Mouse (Mus musculus) gastrocnemius, postnatal 25 days (tissue): ENCODE results near the gene Mybpc2. TPM values are rescaled to one million over a fixed set of nuclear protein-coding genes. Genes with fewer than 3 reads are reported as not detected.
A peak's percentile ranks its signal among the peaks of the same experiment; 100 is the strongest.

Experiments used
- DNase-seq: peaks from one replicate; pipeline ENCODE4 v3.0.0; 2022
- total RNA-seq, 2 experiments: library from RNA; stranded (reverse); gene quantifications; 1 replicate in 1 of 2; 2 replicates in 1 of 2; pipeline ENCODE4 v1.2.3; 2021

Mybpc2 gene
- total RNA-seq, 2 experiments from 2014 or later, result 3,676 to 4,447 TPM

DNA sequence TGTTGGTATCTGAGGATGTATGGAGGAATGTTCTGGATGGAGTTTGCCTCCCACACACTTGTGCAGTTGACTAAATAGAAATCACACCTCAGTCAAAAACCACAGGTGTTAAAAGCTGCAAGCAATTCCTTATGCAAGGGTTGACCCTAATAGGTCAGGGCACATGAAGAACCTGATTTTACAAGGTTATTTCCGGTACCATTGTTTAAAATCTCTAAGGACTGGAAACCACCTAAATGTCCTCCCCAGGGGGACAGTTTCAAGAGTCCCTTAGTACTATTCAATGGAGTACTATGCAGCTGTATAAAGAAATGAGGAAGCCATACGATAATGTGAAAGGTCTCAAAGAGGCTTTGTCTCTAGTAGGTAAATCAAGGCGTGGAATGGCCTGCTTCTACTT, 21.8 kb upstream of the Mybpc2 start:
- DNase-seq, result no peak

DNA sequence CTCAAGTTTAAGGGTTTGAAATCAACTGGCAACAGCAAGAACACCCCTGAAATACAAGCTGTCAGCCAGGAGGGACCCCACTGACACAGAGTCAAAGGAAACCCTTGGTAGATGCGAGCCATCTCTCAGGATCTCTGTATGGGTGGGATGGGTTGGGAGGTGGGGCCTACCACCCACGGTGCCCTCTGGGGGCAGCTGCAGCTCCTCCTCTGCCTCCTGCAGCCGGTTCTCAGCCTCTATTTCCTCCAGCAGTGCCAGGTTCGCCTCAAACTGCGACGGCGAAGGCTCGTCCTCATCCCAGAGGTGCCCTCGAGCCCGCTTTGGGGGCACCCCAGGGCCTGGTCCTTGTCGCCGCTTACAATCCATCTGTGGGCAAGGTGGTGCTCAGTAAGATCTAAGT, 18.6 kb upstream of the Mybpc2 start:
- DNase-seq, result no peak

DNA sequence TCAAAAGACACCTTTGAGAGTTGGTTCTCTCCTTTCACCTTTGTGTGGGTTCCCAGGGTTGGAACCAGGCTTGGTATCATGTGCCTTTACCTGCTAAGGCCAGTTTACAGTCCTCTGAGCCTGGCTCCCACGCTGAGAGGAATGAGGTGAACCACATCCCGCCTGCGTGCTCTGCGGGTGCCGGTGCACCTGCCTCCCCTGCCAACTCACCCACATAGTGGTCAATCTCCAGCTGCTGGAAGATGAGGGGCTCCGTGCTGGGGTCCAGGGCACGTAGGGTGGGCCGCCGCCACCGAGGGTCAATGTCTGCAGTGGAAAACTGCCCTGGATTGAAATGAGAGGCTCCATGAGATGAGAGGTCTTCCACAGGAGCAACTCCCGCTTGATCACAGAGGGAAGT, 18.1 kb upstream of the Mybpc2 start:
- DNase-seq, result no peak

DNA sequence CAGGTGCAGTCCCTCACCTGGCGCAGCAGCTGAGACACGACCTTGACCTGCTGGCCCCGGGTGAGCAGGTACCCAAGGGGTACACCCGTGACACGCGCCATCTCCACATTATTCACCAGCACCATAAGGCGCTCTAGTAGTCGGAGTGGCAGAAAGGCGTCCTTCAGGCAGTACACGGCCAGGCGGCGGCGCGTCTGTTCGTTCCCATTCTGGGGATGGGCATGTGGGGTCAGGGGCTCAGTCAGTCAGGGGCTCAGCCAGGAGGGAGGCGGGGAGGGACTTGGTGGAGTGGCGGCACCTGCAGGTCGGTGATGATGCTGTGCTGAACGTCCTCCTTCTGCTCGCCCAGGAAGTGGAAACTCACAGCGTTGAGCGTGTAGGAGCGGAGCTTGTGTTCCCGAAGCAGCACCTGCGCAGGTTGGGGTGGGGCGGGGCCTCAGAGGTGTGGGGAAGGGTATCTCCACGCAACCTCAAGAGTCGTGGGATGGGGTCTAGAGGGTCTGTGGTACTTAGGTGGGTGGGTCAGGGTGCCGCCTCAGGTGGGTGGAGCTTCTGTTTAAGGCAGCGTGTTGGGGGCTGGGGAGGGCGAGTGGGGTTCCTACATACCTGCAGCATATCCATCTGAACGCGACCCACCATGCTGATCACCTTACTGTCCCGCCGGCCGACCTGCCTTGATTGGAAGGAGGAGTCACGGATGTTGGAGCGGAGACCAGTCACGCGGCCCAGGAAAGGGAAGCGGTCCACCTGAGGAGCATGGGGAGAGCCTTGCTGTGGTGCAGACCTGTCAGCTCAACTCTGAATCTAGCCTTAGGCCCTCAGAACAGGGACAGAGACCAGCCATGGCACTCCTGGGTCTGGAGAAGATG, 14.5 kb upstream of the Mybpc2 start:
- DNase-seq, result no peak

DNA sequence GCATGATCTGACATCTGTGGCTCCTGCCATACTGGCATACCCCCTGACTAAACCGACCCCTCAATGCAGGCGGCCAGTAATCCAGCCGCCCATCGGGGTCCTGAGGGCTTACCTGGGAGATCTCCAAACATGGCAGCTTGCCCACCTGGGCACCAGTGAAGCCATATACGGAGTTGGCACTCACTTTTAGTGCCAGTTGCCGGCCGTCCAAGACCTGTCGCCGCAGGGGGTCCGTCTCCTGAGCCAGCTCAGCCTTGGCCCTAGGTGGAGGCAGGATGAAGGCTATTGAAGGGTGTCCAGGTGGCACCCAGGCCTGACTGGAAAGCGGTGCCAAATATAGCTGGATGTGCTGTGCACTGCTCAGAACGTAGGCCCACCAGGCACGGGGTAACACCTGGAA, 13.0 kb upstream of the Mybpc2 start:
- DNase-seq, result no peak

DNA sequence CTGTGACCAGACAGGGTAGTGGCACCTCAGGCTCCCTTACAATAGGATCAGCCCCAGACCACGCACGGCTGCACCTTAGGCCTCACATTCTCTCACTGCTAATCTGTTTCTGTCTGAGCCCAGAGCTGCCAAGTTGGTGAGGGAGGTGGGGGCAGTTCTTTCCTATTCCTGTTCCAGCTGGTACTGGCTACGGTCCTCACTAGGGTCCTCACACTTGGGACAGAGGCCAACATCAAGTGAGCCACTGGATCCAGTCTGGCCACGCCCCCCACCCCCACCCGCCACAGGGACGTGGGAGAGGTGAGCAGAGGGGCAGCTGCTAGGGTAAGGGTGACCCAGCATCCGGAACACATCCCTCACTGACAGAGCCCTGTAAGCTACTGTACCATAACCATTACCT, 12.6 kb upstream of the Mybpc2 start:
- DNase-seq, result no peak

DNA sequence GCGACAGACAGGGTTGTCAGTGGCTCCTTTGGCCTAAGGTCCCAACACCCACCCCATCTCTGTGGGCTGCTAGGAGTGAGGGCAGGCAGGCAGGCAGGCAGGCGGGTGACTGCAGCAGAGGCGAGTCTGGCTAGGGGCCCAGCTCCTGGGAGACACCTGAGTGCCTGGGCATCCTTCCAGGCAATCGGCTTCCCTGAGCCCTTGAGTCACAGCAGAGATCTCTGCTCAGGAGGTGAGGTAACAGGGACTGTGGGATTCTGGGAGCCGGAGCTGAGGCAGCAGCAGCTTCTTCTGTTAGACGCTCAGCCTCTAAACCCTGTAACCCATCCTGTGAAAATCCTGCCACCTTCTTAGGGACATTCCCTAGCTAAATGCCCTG, 12.1 kb upstream of the Mybpc2 start:
- DNase-seq, result no peak

DNA sequence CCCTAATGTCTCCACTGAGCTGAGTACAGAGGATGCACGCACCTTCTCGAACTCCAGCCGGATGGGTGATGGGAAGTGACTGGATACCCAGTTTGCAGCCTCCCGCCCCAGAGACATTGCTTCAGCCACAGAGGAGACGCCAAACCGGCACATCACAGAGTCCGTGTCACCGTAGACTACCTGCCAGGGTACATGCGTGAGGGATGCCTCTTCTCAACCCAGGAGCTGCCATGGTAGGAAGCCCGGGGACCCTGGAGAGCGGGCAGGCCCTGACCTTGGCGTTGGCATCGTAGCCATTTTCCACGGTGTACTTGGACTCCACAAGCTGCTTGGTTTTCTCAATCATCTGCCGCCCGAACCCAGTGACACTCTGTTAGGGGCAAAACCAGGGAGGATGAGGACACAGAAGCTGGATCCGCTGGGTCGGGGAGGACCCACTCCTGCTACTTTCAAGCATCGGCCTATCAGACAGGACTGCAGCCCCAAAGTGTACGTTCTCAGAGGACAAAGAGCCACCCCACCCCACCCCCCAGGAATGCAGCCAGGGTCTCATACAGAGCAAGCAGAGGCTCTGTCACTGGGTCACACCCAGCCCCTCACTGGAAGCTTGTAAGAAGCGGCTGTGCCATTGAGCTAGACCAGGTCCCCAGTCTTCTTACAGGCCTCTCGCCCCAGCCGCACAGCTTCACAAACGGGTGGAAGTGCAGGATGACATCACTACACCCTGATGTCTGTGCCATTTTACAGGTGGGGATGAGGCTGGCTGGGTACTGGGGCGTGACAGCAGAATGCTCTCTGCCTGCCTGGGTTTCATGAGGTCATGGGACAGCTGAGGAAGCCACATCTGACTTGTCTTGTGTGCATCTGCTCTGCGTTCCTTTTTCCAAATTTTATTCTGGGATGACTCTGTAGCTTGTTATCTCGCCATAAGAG, 11.5 kb upstream of the Mybpc2 start:
- DNase-seq, result no peak

DNA sequence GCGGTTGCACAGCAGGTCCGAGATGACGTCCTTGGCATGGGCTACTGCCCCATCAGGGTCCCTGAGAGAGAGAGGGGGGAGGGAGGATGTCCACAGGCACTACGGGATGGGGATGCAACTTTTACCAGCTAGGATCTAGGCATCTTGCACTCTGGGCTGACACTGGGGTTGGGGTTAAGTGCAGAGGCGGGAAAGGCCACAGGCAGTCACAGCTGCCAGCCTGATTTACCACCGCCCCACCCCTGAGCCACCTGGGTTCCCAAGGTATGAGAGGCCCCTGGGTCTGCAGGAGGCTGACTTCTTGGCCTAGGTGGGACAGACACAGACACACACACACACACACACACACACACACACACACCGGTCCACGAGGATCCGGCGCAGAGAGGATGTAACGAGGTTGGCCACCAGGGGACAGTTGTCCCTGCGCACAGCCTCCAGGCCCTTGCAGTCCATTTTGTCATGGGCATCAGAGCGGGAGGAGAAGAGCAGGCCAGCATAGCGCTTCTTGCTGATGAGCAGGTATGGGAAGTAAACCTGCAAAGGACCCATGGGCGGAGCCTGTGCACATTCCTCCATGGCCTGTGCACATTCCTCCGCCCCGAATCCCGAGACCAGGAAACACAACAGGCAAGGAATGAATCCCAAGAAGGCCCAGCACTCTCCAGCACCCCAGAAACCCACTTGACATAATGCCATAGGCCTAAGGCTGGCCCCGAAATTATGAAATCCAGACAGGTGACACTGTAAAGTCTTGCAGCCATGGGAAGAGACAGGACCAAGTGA, 10.4 kb upstream of the Mybpc2 start:
- DNase-seq, result no peak

DNA sequence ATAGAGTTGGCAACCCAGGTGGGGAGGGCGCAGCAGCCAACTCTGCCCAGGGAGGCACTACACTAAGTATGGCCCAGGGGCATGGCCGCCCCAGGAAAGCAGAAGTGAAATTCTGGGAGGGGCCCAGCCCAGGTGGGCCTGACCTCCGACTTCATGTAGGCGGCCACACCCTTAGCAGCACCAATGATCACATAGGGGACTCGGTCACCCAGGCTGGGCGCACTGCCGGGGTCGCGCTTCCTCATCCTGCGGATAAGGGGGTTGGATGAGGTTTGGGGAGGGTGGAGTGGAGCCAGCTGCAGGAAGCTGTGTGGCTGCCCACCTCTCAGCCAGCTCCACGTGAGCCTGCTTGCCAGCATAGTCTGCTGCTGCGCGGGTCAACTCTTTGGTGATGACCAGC, 9.8 kb upstream of the Mybpc2 start:
- DNase-seq, result no peak

DNA sequence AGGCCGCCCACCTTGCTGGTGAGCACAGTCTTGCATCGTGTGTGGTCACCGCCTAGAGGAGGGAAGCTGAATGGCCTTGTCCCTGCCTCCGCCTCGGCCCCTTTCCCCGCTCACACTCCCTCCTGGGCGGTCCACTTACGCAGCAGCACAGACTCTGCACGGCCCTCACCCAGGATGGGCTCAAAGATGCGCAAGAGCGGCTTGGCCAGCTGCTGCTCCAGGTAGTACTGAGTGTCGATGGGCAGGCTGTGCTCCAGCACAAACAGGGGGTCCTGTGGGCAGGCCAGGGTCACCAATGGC, 9.2 kb upstream of the Mybpc2 start:
- DNase-seq, result no peak

DNA sequence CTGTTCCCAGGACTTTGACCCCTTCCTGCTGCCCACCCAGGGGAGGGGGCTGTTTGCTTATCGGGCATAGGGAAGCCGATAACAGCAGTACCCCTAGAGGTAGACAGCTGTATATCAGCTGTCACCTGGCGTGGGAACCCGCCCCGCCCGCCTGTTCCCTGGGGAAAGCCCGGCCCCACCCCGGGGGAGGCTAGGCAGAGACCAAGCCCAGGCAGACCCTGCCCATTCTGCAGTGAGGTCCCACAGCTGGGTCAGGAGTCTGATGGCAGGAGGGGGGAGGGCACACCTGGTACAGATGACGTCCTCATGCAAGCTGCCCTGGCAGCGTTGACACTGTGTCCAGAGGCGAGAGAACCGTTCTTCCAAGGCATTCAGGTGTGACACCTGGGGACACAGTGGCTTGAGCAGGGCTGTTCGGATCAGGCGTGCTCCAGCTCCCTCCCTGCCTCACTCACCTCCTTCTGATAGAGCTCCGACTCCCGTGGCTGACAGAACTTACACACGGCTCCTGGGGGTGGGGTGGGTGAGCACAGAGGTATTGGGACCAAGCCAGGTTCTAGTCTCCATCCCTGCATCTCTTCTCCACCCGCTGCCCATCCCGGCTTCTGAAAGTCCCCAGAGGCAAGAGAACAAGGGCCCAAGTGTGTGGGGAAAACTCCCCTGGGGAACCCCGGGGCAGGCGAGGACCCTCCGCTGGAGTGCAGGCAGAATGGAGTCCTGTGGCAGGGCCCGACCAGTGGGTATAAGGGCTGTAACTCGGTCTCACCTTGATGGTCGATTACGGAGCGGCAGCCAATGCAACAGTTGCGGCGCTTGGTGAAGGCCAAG, 8.7 kb upstream of the Mybpc2 start:
- DNase-seq, result no peak

DNA sequence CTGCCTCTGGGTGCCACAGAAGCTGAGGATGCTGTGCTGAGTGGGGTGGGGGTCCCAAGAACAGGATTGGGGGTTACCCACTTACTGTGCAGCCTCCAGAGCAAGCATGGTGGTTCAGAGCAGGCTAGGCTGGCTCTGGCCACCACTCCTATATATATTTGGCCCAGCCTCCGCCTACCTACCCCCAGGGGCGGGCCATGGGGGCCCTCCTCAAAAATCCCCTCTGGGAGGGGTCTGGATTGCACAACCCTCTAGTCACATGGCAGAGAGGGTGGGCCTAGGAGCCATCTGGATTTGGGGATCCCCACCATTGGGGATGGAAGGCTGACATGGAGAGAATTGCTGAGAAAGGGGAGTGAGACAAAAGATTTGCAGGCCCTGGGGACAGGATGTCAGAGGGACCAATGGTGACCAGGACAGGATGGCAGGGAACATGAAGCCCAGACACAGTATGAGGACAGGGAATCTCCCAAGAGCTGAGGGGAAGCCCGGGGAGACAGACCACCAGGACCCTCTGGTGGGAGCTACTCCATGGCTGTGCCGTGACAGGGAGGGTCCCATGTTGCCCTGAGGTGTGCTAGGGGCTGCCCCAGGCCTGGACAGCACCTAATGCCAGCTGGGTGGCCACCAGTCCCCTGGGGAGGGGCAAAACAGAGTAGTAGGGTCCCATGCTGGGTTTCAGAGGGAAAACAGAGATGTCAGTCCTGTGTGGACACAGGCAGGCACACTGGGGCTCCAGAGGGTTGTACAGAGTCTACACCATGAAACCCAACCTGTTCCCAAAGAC, 7.7 kb upstream of the Mybpc2 start, which contains the start of gene Spib:
Gene Spib, minus strand, starts transcription at position 126 of the 787 bp plus-strand sequence.
- DNase-seq, result no peak

DNA sequence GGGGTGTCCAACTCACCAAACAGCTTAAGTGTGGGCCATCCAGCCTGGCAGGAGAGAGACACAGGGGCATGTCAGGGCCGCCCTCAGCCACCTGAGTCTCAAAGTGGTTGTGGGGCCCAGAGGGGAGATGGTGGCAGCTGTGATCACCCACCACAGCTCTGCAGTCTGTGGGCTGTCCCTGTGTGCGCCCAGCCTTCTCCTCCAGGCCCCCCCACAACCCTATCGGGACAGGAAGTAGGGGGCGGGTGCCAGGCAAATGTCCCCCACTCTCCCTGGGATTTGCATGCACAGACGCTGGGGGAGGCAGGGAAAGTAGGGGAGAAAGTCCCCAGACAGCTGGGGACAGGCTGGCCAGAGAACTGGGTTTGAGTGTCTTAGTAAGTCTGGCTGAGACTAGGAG, 6.8 kb upstream of the Mybpc2 start:
- no peak for DNase-seq

DNA sequence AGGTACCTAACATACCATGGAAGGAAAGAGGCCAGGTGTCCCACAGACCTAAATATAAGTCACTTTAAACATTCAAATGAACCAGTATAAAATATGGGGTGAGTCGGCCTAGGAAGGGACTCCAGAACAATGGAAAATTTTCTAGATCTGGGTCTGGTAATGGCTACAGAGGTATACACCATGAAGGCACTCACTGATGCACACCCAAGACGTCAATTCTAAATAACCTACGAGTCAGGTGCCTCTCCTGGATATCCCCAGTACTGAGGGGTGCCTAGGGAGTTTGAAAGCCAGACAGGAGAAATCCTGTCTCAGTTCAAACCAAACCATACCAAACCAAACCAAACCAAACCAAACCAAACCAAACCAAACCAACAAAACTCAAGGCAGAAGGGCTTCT, 6.1 kb upstream of the Mybpc2 start:
- no peak for DNase-seq

DNA sequence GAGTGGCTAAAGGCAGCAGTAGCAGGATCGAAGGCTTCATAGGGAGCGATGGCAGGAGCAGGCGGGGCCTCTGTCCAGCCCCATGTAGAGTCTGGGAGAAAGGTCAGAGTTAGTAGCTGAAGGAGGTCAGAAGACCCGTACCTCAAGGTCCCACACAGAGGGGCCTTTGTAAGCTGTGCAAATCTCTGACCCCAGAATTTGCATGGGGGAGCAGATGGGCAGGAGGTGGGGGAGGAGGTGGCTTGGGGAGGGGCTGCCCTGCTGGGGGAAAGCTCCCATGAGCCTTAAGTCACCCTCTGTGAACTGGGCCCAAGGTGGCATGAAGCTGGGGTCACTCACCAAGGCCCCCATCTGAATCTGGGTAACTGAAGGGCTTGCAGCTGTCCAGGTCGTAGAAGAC, 5.1 kb upstream of the Mybpc2 start:
- DNase-seq, result no peak

DNA sequence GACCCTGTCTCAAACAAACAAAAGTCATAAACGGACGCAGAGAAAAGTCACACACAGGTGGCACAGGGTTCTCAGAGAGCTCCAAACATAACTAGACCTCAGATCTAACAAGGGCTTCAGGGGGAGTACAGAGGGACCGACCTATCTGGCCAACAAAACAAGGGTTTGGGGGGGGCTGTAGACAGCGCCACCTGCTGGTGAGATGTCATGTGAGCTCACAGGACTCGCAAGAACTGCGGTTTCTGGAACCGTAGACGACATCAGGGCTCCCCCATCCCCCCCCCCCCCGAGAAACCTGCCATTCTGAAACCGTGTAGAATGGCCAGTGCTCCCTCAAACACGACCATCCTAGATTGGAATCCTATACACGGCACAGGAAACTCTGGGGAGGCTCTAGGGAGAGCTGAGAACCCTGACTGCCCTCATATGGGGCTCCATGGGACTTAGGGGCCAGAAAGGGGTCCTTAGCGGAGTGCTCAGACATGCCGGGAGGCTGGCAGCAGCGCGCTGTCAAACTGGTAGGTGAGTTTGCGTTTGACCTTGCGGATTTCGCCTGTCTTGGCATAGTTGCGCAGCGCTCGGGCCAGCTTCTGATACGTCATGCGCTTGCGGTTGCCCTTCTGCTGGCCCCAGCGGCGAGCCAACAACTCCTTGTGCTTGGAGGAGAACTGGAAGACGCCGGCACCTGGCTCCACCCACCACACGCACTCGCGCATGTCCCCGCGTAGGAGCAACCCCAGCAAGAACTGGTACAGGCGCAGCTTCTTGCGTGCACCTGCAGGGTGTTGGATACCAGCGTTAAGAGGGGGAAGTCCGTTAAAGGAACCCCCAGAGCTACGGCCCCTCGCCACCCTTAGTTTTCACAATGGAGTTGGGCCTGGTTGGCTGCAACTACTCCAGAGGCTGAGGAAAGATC, 3.3 kb upstream of the Mybpc2 start:
- DNase-seq, result peak; percentile 88

DNA sequence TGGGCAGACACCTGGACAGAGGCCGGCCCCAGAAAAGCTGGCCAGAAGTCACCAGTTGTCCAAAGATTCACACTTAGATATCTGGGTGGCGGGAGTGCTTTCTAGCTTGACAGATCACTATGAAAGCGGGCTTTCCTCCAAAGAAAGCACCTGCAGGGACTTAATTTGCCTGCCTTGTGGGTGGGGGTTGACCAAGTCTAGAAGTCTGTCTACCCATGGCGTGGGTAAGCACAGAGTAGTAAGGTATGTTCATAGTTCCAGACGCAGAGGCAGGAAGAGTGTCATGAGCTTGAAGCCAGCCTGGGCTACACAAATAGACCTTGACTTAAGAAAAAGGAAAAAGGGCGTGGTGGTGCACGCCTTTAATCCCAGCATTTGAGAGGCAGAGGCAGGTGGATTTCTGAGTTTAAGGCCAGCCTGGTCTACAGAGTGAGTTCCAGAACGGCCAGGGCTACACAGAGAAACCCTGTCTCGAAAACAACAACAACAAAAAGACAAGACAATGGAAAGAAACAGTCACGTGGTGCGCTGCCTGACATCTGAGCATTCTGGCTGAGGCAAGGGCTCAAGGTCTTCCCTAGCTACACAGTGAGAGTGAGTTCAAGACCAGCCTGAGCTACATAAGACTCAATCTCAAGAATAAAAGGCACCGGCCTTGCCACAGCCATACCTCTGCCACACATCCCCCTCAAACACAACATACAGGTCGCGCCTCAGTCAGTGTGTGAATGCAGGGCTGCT, 2.1 kb upstream of the Mybpc2 start:
- no peak for DNase-seq
